Mouse (Mus musculus) midbrain, embryonic 16.5 days (tissue): ENCODE results near the gene Retreg1. TPM values are rescaled to one million over a fixed set of nuclear protein-coding genes. Genes with fewer than 3 reads are reported as not detected.

Experiments
- ATAC-seq: fragments of 200-750 bp; cut with Nextera tagmentation; 2 replicates; pipeline ENCODE4 v1.8.0; 2017; ENCODE audit warnings: moderate TSS enrichment
- H3K27ac ChIP-seq: fragments of 300-500 bp; sonication (generic); 2 replicates; pipeline ENCODE4 v1.5.1; 2014; ENCODE audit warnings: mild to moderate bottlenecking, low read length, mixed read lengths
- H3K27me3 ChIP-seq: fragments of 300-500 bp; sonication (generic); 2 replicates; pipeline ENCODE4 v1.6.1; 2014; ENCODE audit warnings: low read depth, low read length, mixed read lengths; ENCODE audit not compliant: control insufficient read depth, insufficient read depth
- H3K36me3 ChIP-seq: fragments of 300-500 bp; sonication (generic); 2 replicates; pipeline ENCODE4 v1.6.1; 2014; ENCODE audit warnings: mild to moderate bottlenecking, low read length, moderate library complexity, mixed read lengths; ENCODE audit not compliant: control insufficient read depth, insufficient read depth
- H3K4me1 ChIP-seq: fragments of 300-500 bp; sonication (generic); 2 replicates; pipeline ENCODE4 v1.6.1; 2014; ENCODE audit warnings: mild to moderate bottlenecking, low read length, mixed read lengths; ENCODE audit not compliant: control insufficient read depth, insufficient read depth
- H3K4me2 ChIP-seq: fragments of 300-500 bp; sonication (generic); 2 replicates; pipeline ENCODE4 v1.6.1; 2014; ENCODE audit warnings: mild to moderate bottlenecking, low read length, mixed read lengths
- H3K4me3 ChIP-seq: fragments of 300-500 bp; sonication (generic); 2 replicates; pipeline ENCODE4 v1.5.1; 2014; ENCODE audit warnings: low read depth, mild to moderate bottlenecking, low read length, moderate library complexity, mixed read lengths
- H3K9ac ChIP-seq: fragments of 300-500 bp; sonication (generic); 2 replicates; pipeline ENCODE4 v1.6.1; 2014; ENCODE audit warnings: low read depth, low read length, mixed read lengths
- H3K9me3 ChIP-seq: fragments of 300-500 bp; sonication (generic); replicated peaks from 2 replicates; pipeline ENCODE4 v1.6.1; 2014; ENCODE audit warnings: mild to moderate bottlenecking, low read length, mixed read lengths; ENCODE audit not compliant: control insufficient read depth, poor library complexity, severe bottlenecking
- WGBS: fragments of 180-500 bp; shearing (Covaris S2); extraction: QIAGEN DNeasy Blood & Tissue Kit; methylation state at CpG from one replicate; pipeline ENCODE4 v1.1.7; 2014; 5-methylcytosine and 5-hydroxymethylcytosine counted together
- polyA plus RNA-seq: library from polyadenylated mRNA; unstranded; fragments of >200 nt; fragmentation: Nextera tagmentation; extraction: Ambion mirVana; gene quantifications from 2 replicates; pipeline ENCODE4 v1.2.1, GENCODE M21; 2015

Retreg1 gene
- polyA plus RNA-seq, 1 experiment from 2014 or later, result 18.4 TPM

- 64% methylated on average over 4 of the region's 4 CpGs for WGBS
- ATAC-seq, result no peak
- peak overlapping the region; percentile 81 for H3K4me3 ChIP-seq
- H3K9me3 ChIP-seq, result no peaks in the 10 kb centered on the region
- peaks cover 15% of the 10 kb centered on the region; the same call in 1 of the 2 replicates for H3K4me1 ChIP-seq
- H3K27me3 ChIP-seq, result no peaks in the 10 kb centered on the region
- 0 out of 2 replicates have a peak overlapping the region, but pooled peaks have one; percentile 34 for H3K9ac ChIP-seq
- no peaks in the 10 kb centered on the region for H3K36me3 ChIP-seq
- peak overlapping the region; percentile 94 for H3K4me2 ChIP-seq
- no peak overlapping the region for H3K27ac ChIP-seq
These were observed 1.8 kb downstream of the Retreg1 start for GRCm38 (mm10) chr15:25844771-25845170.

- Histone ChIP-seq H3K4me1 (peaks cover 13% of the 10 kb centered on the region; the same call in 1 of the 2 replicates), H3K36me3 (no peaks in the 10 kb centered on the region), H3K4me2 (no peak overlapping the region), H3K4me3 (no peak overlapping the region), H3K9me3 (no peaks in the 10 kb centered on the region), H3K27me3 (no peaks in the 10 kb centered on the region), H3K27ac (no peak overlapping the region), H3K9ac (no peak overlapping the region)
- no peak for ATAC-seq
- WGBS, result 96% methylated on average over 1 of the region's 1 CpGs
These were observed 4.7 kb downstream of the Retreg1 start for GRCm38 (mm10) chr15:25847576-25848168.

GRCm38 (mm10) chr15:25850552-25850951 is 7.6 kb downstream of the Retreg1 start:
- Histone ChIP-seq H3K9ac (no peak overlapping the region), H3K36me3 (no peaks in the 10 kb centered on the region), H3K4me1 (no peaks in the 10 kb centered on the region; the same call in 1 of the 2 replicates), H3K4me2 (no peak overlapping the region), H3K27me3 (no peaks in the 10 kb centered on the region), H3K4me3 (no peak overlapping the region), H3K27ac (no peak overlapping the region), H3K9me3 (no peaks in the 10 kb centered on the region)
- 81% methylated on average over 11 of the region's 11 CpGs for WGBS
- ATAC-seq, result no peak

- 61% methylated on average over 18 of the region's 18 CpGs for WGBS
- Histone ChIP-seq H3K36me3 (no peaks in the 10 kb centered on the region), H3K4me1 (no peaks in the 10 kb centered on the region; the same call in 1 of the 2 replicates), H3K27ac (no peak overlapping the region), H3K9ac (no peak overlapping the region), H3K9me3 (no peaks in the 10 kb centered on the region), H3K27me3 (no peaks in the 10 kb centered on the region), H3K4me2 (no peak overlapping the region), H3K4me3 (no peak overlapping the region)
- ATAC-seq, result peak; percentile 23; the same call in 1 of the 2 replicates
These were observed 11.4 kb downstream of the Retreg1 start for GRCm38 (mm10) chr15:25854270-25854904.

- 73% methylated on average over 11 of the region's 12 CpGs for WGBS
- Histone ChIP-seq H3K4me3 (no peak overlapping the region), H3K4me2 (no peak overlapping the region)
These were observed 15.7 kb downstream of the Retreg1 start for GRCm38 (mm10) chr15:25858611-25859058.

GRCm38 (mm10) chr15:25859469-25859868 is 16.5 kb downstream of the Retreg1 start:
- no peak for ATAC-seq
- H3K27me3 ChIP-seq, result no peaks in the 10 kb centered on the region
- H3K9me3 ChIP-seq, result no peaks in the 10 kb centered on the region
- H3K27ac ChIP-seq, result no peak overlapping the region
- no peak overlapping the region for H3K4me3 ChIP-seq
- 51% methylated on average over 3 of the region's 3 CpGs for WGBS
- H3K4me2 ChIP-seq, result no peak overlapping the region
- H3K9ac ChIP-seq, result no peak overlapping the region
- no peaks in the 10 kb centered on the region; the same call in 1 of the 2 replicates for H3K4me1 ChIP-seq
- no peaks in the 10 kb centered on the region for H3K36me3 ChIP-seq

More at GRCm38 (mm10) chr15:25858611-25859058, 15.7 kb downstream of the Retreg1 start:
- no peaks in the 10 kb centered on the region for H3K36me3 ChIP-seq
- H3K4me1 ChIP-seq, result no peaks in the 10 kb centered on the region; the same call in 1 of the 2 replicates
- no peak overlapping the region for H3K27ac ChIP-seq
- ATAC-seq, result no peak
- no peaks in the 10 kb centered on the region for H3K27me3 ChIP-seq
- no peak overlapping the region for H3K9ac ChIP-seq
- no peaks in the 10 kb centered on the region for H3K9me3 ChIP-seq

GRCm38 (mm10) chr15:25861900-25862299 is 18.9 kb downstream of the Retreg1 start:
- no peak for ATAC-seq
- Histone ChIP-seq H3K9me3 (no peaks in the 10 kb centered on the region), H3K36me3 (no peaks in the 10 kb centered on the region), H3K4me2 (no peak overlapping the region), H3K9ac (no peak overlapping the region), H3K4me3 (no peak overlapping the region), H3K27ac (no peak overlapping the region), H3K4me1 (no peaks in the 10 kb centered on the region), H3K27me3 (no peaks in the 10 kb centered on the region)
- WGBS, result 82% methylated on average over 7 of the region's 7 CpGs

GRCm38 (mm10) chr15:25865605-25866004 is 22.6 kb downstream of the Retreg1 start:
- Histone ChIP-seq H3K27me3 (no peaks in the 10 kb centered on the region), H3K4me1 (no peaks in the 10 kb centered on the region), H3K9me3 (no peaks in the 10 kb centered on the region), H3K9ac (no peak overlapping the region), H3K4me3 (no peak overlapping the region), H3K4me2 (no peak overlapping the region), H3K36me3 (no peaks in the 10 kb centered on the region), H3K27ac (no peak overlapping the region)
- WGBS, result 95% methylated on average over 3 of the region's 3 CpGs
- no peak for ATAC-seq

GRCm38 (mm10) chr15:25866106-25866505 is 23.1 kb downstream of the Retreg1 start:
- H3K9ac ChIP-seq, result no peak overlapping the region
- no peak overlapping the region for H3K27ac ChIP-seq
- H3K9me3 ChIP-seq, result no peaks in the 10 kb centered on the region
- WGBS, result 93% methylated on average over 6 of the region's 6 CpGs
- H3K4me3 ChIP-seq, result no peak overlapping the region
- ATAC-seq, result no peak
- no peak overlapping the region for H3K4me2 ChIP-seq
- no peaks in the 10 kb centered on the region for H3K36me3 ChIP-seq
- no peaks in the 10 kb centered on the region for H3K4me1 ChIP-seq
- no peaks in the 10 kb centered on the region for H3K27me3 ChIP-seq
